Mouse (Mus musculus): ENCODE results near the gene Dhx58. TPM values are rescaled to one million over a fixed set of nuclear protein-coding genes. Genes with fewer than 3 reads are reported as not detected.
"Not testable (repeated sequence)": the region's sequence is repeated elsewhere in the genome, so short reads cannot be mapped to it uniquely, and the experiment has no call there.

Dhx58 gene
- polyA plus RNA-seq, 1 experiment = 34.6 TPM

GRCm38 (mm10) chr11:100673169-100673568, 30.9 kb downstream of the Dhx58 start:
- TF ChIP-seq CTCF (IDR thresholded peaks at IDR 0.05; ENCODE audit: control insufficient read depth, insufficient read depth, low read length) (no peak), POLR2A (IDR thresholded peaks at IDR 0.05; ENCODE audit: borderline replicate concordance, control insufficient read depth, low read depth, low read length) (no peak)
- WGBS = 20% methylated on average over 23 of the region's 23 CpGs
- Histone ChIP-seq H3K27ac (ENCODE audit: control insufficient read depth, insufficient read depth, low read depth, low read length, poor library complexity) (no peak overlapping the region), H3K4me3 (replicated peaks; ENCODE audit: control insufficient read depth, low read depth, low read length) (no peak overlapping the region), H3K4me1 (ENCODE audit: control insufficient read depth, insufficient read depth, low read length) (no peaks in the 10 kb centered on the region)

DNA sequence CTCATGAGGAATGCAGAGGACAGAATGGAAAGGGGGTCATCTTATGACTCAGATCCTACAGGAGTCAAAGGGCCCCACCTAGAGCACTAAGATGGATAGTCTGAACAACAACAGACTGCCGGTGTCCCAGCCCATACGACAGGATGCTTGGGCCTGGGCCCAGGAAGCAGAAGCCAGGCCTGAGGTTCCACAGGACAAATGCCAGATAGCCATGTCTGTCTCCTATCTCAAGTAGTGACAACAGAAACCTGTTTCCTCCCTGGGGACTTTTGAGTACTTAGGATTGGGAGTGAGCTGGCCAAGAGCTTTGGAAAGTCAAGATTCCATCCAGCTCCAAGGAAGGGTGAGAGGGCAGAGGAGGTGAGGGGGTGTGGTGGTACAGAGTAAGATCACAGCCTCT, 32.1 kb downstream of the Dhx58 start:
- 65% methylated on average over 2 of the region's 2 CpGs for WGBS
- H3K4me3 ChIP-seq (replicated peaks; ENCODE audit: control insufficient read depth, low read depth, low read length) = no peak overlapping the region
- H3K27ac ChIP-seq (ENCODE audit: control insufficient read depth, insufficient read depth, low read depth, low read length, poor library complexity) = no peak overlapping the region
- no peaks in the 10 kb centered on the region for H3K4me1 ChIP-seq (ENCODE audit: control insufficient read depth, insufficient read depth, low read length)
- TF ChIP-seq POLR2A (IDR thresholded peaks at IDR 0.05; ENCODE audit: borderline replicate concordance, control insufficient read depth, low read depth, low read length) (no peak), CTCF (IDR thresholded peaks at IDR 0.05; ENCODE audit: control insufficient read depth, insufficient read depth, low read length) (no peak)

DNA sequence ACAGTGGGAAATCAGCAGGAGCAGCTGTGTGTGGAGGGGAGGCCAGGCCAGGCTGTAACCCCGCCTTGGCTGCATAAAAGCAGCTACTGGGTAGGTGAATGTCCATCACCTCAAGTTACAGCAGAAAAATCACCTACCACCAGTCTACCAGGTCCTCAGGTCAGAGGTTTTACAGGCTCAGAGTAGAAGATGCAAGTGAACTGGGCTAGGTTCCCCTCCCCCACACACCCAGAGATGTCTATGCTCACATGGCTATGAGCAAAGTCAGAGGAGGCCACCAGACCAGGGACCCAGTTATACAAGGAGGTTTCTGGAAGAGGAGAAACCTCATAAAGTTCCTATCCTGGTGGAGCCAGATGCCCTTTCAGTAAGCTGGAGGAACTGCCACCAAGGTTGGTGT, 33.0 kb downstream of the Dhx58 start:
- TF ChIP-seq CTCF (IDR thresholded peaks at IDR 0.05; ENCODE audit: control insufficient read depth, insufficient read depth, low read length) = no peak
- TF ChIP-seq POLR2A (IDR thresholded peaks at IDR 0.05; ENCODE audit: borderline replicate concordance, control insufficient read depth, low read depth, low read length) = no peak
- Histone ChIP-seq H3K4me1 (ENCODE audit: control insufficient read depth, insufficient read depth, low read length) (no peaks in the 10 kb centered on the region), H3K27ac (ENCODE audit: control insufficient read depth, insufficient read depth, low read depth, low read length, poor library complexity) (no peak overlapping the region), H3K4me3 (replicated peaks; ENCODE audit: control insufficient read depth, low read depth, low read length) (no peak overlapping the region)
- WGBS = 85% methylated on average over 1 of the region's 1 CpGs

DNA sequence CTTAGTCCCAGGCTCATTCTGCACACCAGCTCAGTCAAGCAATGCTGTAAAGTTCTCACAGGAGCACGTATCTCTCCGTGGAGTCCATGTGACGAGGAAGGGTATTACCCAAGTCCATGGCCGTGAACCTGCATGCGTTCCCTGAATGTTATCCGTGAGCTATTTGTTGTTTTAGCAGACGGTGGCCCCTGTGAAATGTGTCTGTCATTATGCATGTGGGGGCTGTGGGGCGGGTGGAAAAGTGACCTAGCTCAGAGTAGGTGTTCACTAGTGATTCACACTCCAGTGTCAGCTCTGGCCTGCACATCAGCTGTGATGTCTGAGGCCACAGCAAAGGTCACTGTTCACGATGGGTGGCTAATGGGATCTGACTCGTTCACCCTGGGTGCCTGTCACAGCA, 44.3 kb downstream of the Dhx58 start:
- Histone ChIP-seq H3K27ac (ENCODE audit: control insufficient read depth, insufficient read depth, low read depth, low read length, poor library complexity) (no peak overlapping the region), H3K4me1 (ENCODE audit: control insufficient read depth, insufficient read depth, low read length) (no peaks in the 10 kb centered on the region), H3K4me3 (replicated peaks; ENCODE audit: control insufficient read depth, low read depth, low read length) (no peak overlapping the region)
- TF ChIP-seq CTCF (IDR thresholded peaks at IDR 0.05; ENCODE audit: control insufficient read depth, insufficient read depth, low read length) = no peak
- TF ChIP-seq POLR2A (IDR thresholded peaks at IDR 0.05; ENCODE audit: borderline replicate concordance, control insufficient read depth, low read depth, low read length) = no peak
- WGBS = 83% methylated on average over 10 of the region's 10 CpGs

DNA sequence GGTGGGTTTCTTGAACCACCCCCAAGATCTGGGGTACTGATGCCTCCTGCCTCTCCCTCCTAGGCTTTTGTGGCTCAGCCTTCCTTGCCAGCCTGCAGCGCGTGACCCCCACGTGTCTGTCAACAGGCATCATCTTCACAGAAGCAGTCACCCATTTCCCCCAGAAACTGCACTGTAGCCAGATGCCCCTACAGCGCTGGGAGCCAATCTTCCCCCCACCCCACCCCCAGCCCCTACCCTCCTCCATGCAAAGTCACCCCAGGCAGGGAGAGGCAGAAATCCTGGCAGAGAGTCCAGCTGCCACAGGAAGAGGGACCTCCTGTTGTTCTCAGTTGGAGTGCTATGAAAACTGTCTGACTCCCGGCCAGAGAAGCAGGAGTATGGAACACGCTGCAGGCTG, 47.6 kb downstream of the Dhx58 start:
- Histone ChIP-seq H3K4me3 (replicated peaks; ENCODE audit: control insufficient read depth, low read depth, low read length) (no peak overlapping the region), H3K27ac (ENCODE audit: control insufficient read depth, insufficient read depth, low read depth, low read length, poor library complexity) (no peak overlapping the region), H3K4me1 (ENCODE audit: control insufficient read depth, insufficient read depth, low read length) (no peaks in the 10 kb centered on the region)
- WGBS = 28% methylated on average over 6 of the region's 6 CpGs
- TF ChIP-seq CTCF (IDR thresholded peaks at IDR 0.05; ENCODE audit: control insufficient read depth, insufficient read depth, low read length) (no peak), POLR2A (IDR thresholded peaks at IDR 0.05; ENCODE audit: borderline replicate concordance, control insufficient read depth, low read depth, low read length) (no peak)

- WGBS = 48% methylated on average over 3 of the region's 3 CpGs
- H3K27ac ChIP-seq (ENCODE audit: control insufficient read depth, insufficient read depth, low read depth, low read length, poor library complexity); H3K4me1 ChIP-seq (ENCODE audit: control insufficient read depth, insufficient read depth, low read length); H3K4me3 ChIP-seq (replicated peaks; ENCODE audit: control insufficient read depth, low read depth, low read length): not testable (repeated sequence)
These were observed 48.5 kb downstream of the Dhx58 start for GRCm38 (mm10) chr11:100655589-100655988.

DNA sequence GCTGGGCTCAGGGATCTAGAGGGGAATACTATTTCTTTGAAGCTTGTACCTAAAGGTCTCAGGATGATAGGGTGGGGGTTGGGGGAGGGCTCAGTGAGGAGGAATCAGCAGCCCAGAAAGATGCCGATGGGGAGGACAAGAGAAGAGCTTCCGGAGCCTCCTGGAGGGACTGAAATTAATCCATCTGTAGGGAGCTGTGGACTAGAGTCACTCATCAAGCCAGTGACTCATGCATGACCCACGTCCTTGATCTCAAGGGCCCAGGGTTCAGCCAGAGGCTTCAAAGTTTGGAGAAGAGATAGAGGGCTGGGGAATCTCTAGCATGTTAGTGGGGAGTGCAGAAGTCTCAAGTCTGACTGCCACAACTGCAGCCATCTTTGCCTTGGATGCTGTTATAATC, 52.3 kb downstream of the Dhx58 start:
- TF ChIP-seq POLR2A (IDR thresholded peaks at IDR 0.05; ENCODE audit: borderline replicate concordance, control insufficient read depth, low read depth, low read length) (no peak), CTCF (IDR thresholded peaks at IDR 0.05; ENCODE audit: control insufficient read depth, insufficient read depth, low read length) (no peak)
- H3K27ac ChIP-seq (ENCODE audit: control insufficient read depth, insufficient read depth, low read depth, low read length, poor library complexity) = no peak overlapping the region
- H3K4me1 ChIP-seq (ENCODE audit: control insufficient read depth, insufficient read depth, low read length) = no peaks in the 10 kb centered on the region
- H3K4me3 ChIP-seq (replicated peaks; ENCODE audit: control insufficient read depth, low read depth, low read length) = no peak overlapping the region
- WGBS = 55% methylated on average over 3 of the region's 3 CpGs

GRCm38 (mm10) chr11:100651205-100651604, 52.9 kb downstream of the Dhx58 start:
- TF ChIP-seq POLR2A (IDR thresholded peaks at IDR 0.05; ENCODE audit: borderline replicate concordance, control insufficient read depth, low read depth, low read length) (no peak), CTCF (IDR thresholded peaks at IDR 0.05; ENCODE audit: control insufficient read depth, insufficient read depth, low read length) (no peak)
- no peak overlapping the region for H3K27ac ChIP-seq (ENCODE audit: control insufficient read depth, insufficient read depth, low read depth, low read length, poor library complexity)
- H3K4me1 ChIP-seq (ENCODE audit: control insufficient read depth, insufficient read depth, low read length) = no peaks in the 10 kb centered on the region
- 32% methylated on average over 8 of the region's 8 CpGs for WGBS
- no peak overlapping the region for H3K4me3 ChIP-seq (replicated peaks; ENCODE audit: control insufficient read depth, low read depth, low read length)

- H3K4me1 ChIP-seq (ENCODE audit: control insufficient read depth, insufficient read depth, low read length) = no peaks in the 10 kb centered on the region
- no peak overlapping the region for H3K4me3 ChIP-seq (replicated peaks; ENCODE audit: control insufficient read depth, low read depth, low read length)
- H3K27ac ChIP-seq (ENCODE audit: control insufficient read depth, insufficient read depth, low read depth, low read length, poor library complexity) = no peak overlapping the region
- TF ChIP-seq POLR2A (IDR thresholded peaks at IDR 0.05; ENCODE audit: borderline replicate concordance, control insufficient read depth, low read depth, low read length) = no peak
- TF ChIP-seq CTCF (IDR thresholded peaks at IDR 0.05; ENCODE audit: control insufficient read depth, insufficient read depth, low read length) = no peak
- WGBS = 79% methylated on average over 8 of the region's 8 CpGs
These were observed 55.7 kb downstream of the Dhx58 start for GRCm38 (mm10) chr11:100648405-100648804.

All from bone marrow, adult 2 months (tissue).